Mouse (Mus musculus) intestine, embryonic 16.5 days (tissue): ENCODE data around the gene Wnt11. TPM values are rescaled to one million over a fixed set of nuclear protein-coding genes. Genes with fewer than 3 reads are reported as not detected.

ENCODE experiments used
- ATAC-seq: fragments of 200-750 bp; cut with Nextera tagmentation; 2 replicates; pipeline ENCODE4 v1.8.0; 2017; ENCODE audit warnings: moderate TSS enrichment, moderate library complexity
- H3K27ac ChIP-seq: fragments of 300-500 bp; sonication (generic); 2 replicates; pipeline ENCODE4 v1.5.1; 2014; ENCODE audit warnings: mild to moderate bottlenecking, low read length
- H3K27me3 ChIP-seq: fragments of 300-500 bp; sonication (generic); replicated peaks from 2 replicates; pipeline ENCODE4 v1.6.1; 2014; ENCODE audit warnings: low read length, control low read depth, mixed read lengths; ENCODE audit not compliant: control insufficient read depth, insufficient read depth
- H3K36me3 ChIP-seq: fragments of 300-500 bp; sonication (generic); 2 replicates; pipeline ENCODE4 v1.6.1; 2014; ENCODE audit warnings: low read length, control low read depth; ENCODE audit not compliant: control insufficient read depth, insufficient read depth
- H3K4me1 ChIP-seq: fragments of 300-500 bp; sonication (generic); 2 replicates; pipeline ENCODE4 v1.6.1; 2014; ENCODE audit warnings: low read length, control low read depth, mixed read lengths; ENCODE audit not compliant: control insufficient read depth, insufficient read depth
- H3K4me2 ChIP-seq: fragments of 300-500 bp; sonication (generic); 2 replicates; pipeline ENCODE4 v1.6.1; 2014; ENCODE audit warnings: low read depth, low read length, control low read depth
- H3K4me3 ChIP-seq: fragments of 300-500 bp; sonication (generic); 2 replicates; pipeline ENCODE4 v1.5.1; 2014; ENCODE audit warnings: mild to moderate bottlenecking, low read length
- H3K9ac ChIP-seq: fragments of 300-500 bp; sonication (generic); 2 replicates; pipeline ENCODE4 v1.6.1; 2014; ENCODE audit warnings: low read depth, low read length
- H3K9me3 ChIP-seq: fragments of 300-500 bp; sonication (generic); 2 replicates; pipeline ENCODE4 v1.6.1; 2016; ENCODE audit warnings: low read length, control low read depth; ENCODE audit not compliant: control insufficient read depth
- WGBS: fragments of 180-500 bp; shearing (Covaris S2); extraction: QIAGEN DNeasy Blood & Tissue Kit; methylation state at CpG from one replicate; pipeline ENCODE4 v1.1.7; 2014; 5-methylcytosine and 5-hydroxymethylcytosine counted together
- polyA plus RNA-seq: library from polyadenylated mRNA; unstranded; fragments of >200 nt; fragmentation: Nextera tagmentation; extraction: Ambion mirVana; gene quantifications from 2 replicates; pipeline ENCODE4 v1.2.1, GENCODE M21; 2015

Gene Wnt11
- polyA plus RNA-seq, 1 experiment from 2014 or later, result 1.8 TPM

GRCm38 (mm10) chr7:98855388-98855787 is 20.5 kb downstream of the Wnt11 start:
- ATAC-seq, result no peak
- Histone ChIP-seq H3K27me3 (no peaks in the 10 kb centered on the region), H3K4me1 (peaks cover 12% of the 10 kb centered on the region; the same call in 1 of the 2 replicates), H3K9ac (no peak overlapping the region), H3K9me3 (no peaks in the 10 kb centered on the region), H3K4me2 (no peak overlapping the region), H3K4me3 (no peak overlapping the region), H3K27ac (no peak overlapping the region), H3K36me3 (no peaks in the 10 kb centered on the region)
- 75% methylated on average over 2 of the region's 2 CpGs for WGBS

DNA sequence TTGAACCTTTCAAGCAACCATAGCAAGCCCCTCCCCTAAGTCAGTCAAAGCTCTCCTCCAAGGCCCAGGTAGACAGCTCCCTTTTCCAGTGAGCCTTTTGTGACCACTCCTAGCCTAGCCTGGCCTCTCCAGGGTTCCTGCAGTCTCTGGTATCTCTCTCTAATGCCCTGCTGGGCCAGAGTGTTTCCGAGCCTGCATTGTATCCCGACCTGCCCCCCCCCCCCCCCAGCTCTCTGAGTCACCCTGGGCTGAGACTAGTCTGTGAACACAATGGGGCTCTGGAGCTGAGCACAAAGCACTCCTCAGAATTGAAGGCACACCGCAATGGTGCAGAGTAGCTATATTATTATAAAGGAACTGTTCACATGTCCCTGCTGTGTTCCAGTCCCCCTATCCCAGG is 21.2 kb downstream of the Wnt11 start:
- H3K9ac ChIP-seq, result no peak overlapping the region
- 0 out of 2 replicates have a peak, but pooled peaks cover 7% of the 10 kb centered on the region for H3K4me1 ChIP-seq
- H3K4me3 ChIP-seq, result no peak overlapping the region
- H3K36me3 ChIP-seq, result no peaks in the 10 kb centered on the region
- H3K27ac ChIP-seq, result no peak overlapping the region
- peak; percentile 31; the same call in 1 of the 2 replicates for ATAC-seq
- no peaks in the 10 kb centered on the region for H3K9me3 ChIP-seq
- H3K4me2 ChIP-seq, result no peak overlapping the region
- H3K27me3 ChIP-seq, result no peaks in the 10 kb centered on the region
- WGBS, result 45% methylated on average over 3 of the region's 3 CpGs

DNA sequence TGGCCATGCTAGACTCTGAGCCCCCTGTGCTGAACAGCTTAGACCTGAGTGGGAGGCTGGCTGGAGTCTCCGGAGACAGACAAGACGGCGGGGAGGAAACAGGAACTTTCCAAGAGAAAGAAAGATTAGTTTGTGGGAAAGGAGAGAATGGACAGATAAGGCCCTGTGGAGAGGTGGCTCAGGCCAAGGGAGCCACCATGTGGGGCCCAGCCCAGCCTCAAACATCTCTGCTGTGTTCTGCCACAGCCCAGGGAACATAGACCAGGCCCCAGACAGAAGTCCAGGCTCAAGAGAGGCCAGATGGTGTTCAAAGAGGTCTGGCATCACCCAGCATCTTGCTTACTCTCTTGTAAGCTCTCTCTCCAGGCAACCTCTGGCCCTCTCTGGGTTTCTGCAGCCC is 22.2 kb downstream of the Wnt11 start:
- Histone ChIP-seq H3K27me3 (no peaks in the 10 kb centered on the region), H3K4me1 (no peaks in the 10 kb centered on the region), H3K4me3 (no peak overlapping the region), H3K4me2 (no peak overlapping the region), H3K36me3 (no peaks in the 10 kb centered on the region), H3K9ac (no peak overlapping the region), H3K27ac (no peak overlapping the region), H3K9me3 (no peaks in the 10 kb centered on the region)
- ATAC-seq, result no peak
- 61% methylated on average over 3 of the region's 3 CpGs for WGBS

DNA sequence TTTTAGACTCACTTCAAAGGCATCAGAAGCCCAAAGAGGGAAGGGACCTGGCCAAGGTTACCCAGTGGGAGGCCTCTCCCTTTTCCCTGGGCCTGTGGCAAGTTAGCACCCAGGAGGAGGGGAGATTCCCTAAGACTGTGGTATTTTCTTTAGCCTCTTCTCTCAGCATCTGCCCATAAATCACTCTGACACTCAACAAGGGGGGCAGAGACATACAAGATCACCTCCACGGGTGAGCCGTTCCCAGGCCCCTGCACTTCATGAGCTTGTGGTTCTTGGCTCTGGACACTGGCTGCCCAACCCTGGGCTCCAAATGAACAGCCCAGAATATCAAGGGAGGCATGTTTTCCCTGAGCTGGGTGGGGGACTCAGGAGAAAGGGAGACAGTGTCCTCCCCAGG is 26.1 kb downstream of the Wnt11 start:
- WGBS, result 13% methylated on average over 2 of the region's 2 CpGs
- Histone ChIP-seq H3K27me3 (no peaks in the 10 kb centered on the region), H3K27ac (no peak overlapping the region), H3K4me1 (no peaks in the 10 kb centered on the region), H3K36me3 (no peaks in the 10 kb centered on the region), H3K4me2 (no peak overlapping the region), H3K4me3 (no peak overlapping the region), H3K9me3 (no peaks in the 10 kb centered on the region), H3K9ac (no peak overlapping the region)
- no peak for ATAC-seq

DNA sequence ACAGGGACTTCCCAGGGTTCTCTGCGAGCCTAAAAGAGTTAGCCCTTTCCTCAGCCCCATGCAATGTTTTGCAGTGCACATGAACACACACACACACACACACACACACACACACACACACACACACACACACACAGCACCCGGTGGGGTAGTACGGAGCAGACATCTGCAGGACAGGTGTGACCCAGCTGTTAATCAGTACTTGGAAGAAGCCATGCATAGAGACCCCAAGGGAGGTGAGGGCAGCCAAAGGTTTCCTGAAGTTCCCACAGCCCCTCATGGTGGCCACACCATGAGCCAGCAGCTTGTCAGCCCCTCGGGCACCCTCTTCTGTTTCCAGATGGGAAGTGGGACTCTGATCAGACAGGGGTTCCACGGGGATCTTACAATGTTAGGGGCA is 28.1 kb downstream of the Wnt11 start:
- no peak for ATAC-seq
- H3K4me3 ChIP-seq, result no peak overlapping the region
- no peak overlapping the region for H3K27ac ChIP-seq
- H3K9ac ChIP-seq, result no peak overlapping the region
- no peaks in the 10 kb centered on the region for H3K27me3 ChIP-seq
- peaks cover 10% of the 10 kb centered on the region for H3K4me1 ChIP-seq
- 72% methylated on average over 5 of the region's 5 CpGs for WGBS
- no peaks in the 10 kb centered on the region for H3K9me3 ChIP-seq
- H3K36me3 ChIP-seq, result no peaks in the 10 kb centered on the region
- no peak overlapping the region for H3K4me2 ChIP-seq

DNA sequence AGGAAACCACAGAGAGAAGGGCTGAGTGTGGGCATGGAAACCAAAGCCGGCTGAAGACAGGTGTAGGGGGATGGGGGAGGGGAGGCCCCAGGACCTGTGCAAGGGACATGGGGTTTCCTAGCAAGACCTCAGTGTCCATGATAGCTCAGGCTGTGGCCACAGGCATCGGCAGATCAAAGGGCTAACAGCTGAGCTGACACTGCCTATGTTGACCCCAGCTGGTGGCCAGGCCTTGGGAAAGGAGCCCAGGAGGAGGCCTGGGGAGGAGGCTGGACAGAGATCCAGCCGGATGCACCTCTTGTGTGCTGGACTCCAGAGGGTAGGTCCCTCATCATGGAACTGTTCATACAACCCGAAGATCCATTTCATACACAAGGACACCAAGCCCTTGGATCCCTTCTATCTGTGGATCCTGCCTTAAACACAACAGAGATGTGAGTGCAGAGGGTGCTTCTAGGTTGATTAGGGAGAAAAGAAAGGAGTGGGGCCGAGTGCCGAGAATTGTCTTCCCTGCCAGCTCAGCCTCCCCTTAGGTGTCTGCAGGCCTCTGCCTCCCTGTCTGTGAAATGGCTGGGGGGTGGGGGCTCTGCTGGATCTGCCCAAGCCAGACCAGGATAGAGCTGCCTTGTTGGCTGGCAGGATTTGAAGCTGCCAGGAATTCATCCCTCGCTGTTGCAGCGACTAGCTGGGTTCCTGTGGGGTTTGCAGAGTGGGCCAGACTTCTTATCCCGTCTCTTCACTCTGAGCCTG is 29.2 kb downstream of the Wnt11 start:
- 57% methylated on average over 9 of the region's 9 CpGs for WGBS
- H3K4me3 ChIP-seq, result no peak overlapping the region
- no peaks in the 10 kb centered on the region for H3K27me3 ChIP-seq
- H3K9ac ChIP-seq, result no peak overlapping the region
- H3K36me3 ChIP-seq, result no peaks in the 10 kb centered on the region
- no peak for ATAC-seq
- H3K4me2 ChIP-seq, result no peak overlapping the region
- no peak overlapping the region for H3K27ac ChIP-seq
- H3K9me3 ChIP-seq, result no peaks in the 10 kb centered on the region
- H3K4me1 ChIP-seq, result peaks cover 10% of the 10 kb centered on the region

DNA sequence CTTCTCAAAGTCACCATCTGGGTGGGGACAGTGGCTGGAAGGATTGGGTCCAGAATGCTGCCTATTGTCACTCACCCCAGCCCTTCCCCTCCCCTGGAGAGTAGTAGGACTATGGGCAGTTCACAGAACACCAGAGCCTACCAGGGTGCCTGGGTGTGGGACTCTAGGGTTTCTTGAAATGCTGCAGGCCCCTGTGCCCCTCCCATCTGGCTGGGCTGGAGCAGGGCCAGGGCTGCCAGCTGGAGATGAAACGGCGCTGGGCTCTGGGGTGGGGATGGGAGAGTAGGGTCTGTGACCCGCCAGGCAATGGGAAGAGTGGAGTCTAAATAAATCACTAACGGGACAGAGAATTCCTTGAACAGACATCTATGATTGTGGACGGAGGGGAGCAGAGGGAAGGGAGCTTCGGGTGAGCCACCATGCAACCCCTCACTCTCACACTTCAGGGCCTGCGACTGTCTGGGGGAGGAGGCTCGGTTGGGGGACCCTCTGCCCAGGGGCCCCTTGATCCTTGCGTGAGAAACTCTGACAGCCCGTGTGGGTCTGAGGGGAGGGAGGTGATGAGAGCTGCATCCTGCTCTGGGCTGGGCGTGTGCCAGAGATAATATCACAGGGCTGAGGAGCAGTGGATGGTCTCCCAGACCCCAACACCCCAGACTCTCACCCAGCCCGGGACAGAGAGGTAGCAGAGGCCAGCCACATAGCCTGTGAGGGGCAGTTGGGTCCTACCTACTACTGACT is 32.3 kb downstream of the Wnt11 start:
- Histone ChIP-seq H3K4me1 (peaks cover 23% of the 10 kb centered on the region), H3K36me3 (no peaks in the 10 kb centered on the region), H3K27ac (no peak overlapping the region), H3K4me2 (no peak overlapping the region), H3K9me3 (no peaks in the 10 kb centered on the region), H3K27me3 (no peaks in the 10 kb centered on the region), H3K4me3 (no peak overlapping the region), H3K9ac (0 out of 2 replicates have a peak overlapping the region, but pooled peaks have one; percentile 14)
- 0 out of 2 replicates have a peak, but pooled peaks have one; percentile 42 for ATAC-seq
- WGBS, result 34% methylated on average over 12 of the region's 12 CpGs

DNA sequence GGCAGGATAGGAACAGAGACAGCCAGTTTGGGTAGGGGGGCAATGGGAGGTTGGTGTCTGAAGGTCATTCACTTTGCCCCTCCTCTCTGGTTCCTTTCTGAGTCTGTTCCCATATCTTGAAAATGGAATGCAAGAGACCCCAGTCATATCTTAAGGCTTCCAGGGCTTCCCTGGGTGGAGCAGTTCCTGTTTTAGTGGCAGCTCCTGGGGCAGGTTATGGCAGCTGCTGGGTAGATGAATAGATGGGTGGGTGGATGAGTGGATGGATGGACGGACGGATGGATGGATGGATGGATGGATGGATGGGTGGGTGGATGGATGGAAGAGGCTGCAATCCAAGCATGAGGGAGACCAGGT is 32.9 kb downstream of the Wnt11 start:
- Histone ChIP-seq H3K36me3 (no peaks in the 10 kb centered on the region), H3K4me1 (peaks cover 23% of the 10 kb centered on the region), H3K9ac (no peak overlapping the region), H3K27me3 (no peaks in the 10 kb centered on the region), H3K4me2 (no peak overlapping the region), H3K4me3 (no peak overlapping the region), H3K27ac (no peak overlapping the region), H3K9me3 (no peaks in the 10 kb centered on the region)
- WGBS, result 96% methylated on average over 2 of the region's 2 CpGs
- ATAC-seq, result no peak

DNA sequence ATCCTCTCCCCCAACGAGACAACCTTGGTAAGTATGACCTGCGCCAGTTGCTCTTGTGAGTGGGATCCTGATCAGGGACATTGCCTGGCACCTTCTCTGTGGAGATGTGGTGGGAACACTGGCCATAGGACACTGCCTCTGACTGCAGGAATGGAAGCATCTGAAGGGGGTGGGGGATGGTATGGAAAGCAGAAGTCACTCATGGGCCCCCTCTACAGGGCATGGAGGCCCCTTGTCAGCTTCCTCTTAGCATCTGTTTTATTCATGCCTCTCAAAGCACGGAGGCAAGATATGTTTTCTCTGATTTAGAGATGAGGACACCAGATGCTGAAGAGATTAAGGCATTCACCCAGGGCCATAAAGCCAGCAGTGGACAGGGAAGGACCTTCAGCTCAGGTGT is 34.2 kb downstream of the Wnt11 start:
- Histone ChIP-seq H3K27ac (no peak overlapping the region), H3K9me3 (no peaks in the 10 kb centered on the region), H3K9ac (no peak overlapping the region), H3K4me2 (no peak overlapping the region), H3K36me3 (no peaks in the 10 kb centered on the region), H3K4me3 (no peak overlapping the region), H3K4me1 (peaks cover 23% of the 10 kb centered on the region), H3K27me3 (no peaks in the 10 kb centered on the region)
- no peak for ATAC-seq
- WGBS, result 68% methylated on average over 3 of the region's 3 CpGs
